Mouse (Mus musculus) myocyte (in vitro differentiated cells): ENCODE data around the gene L2hgdh.

ENCODE experiments used
- CEBPB ChIP-seq: IDR thresholded peaks from 2 replicates; pipeline ENCODE4 v1.6.1; 2011; ENCODE audit warnings: mild to moderate bottlenecking, moderate library complexity; ENCODE audit not compliant: poor library complexity, insufficient read depth, severe bottlenecking
- MAX ChIP-seq: IDR thresholded peaks from one replicate; pipeline ENCODE4 v1.6.1; 2011; ENCODE audit warnings: low read depth, mild to moderate bottlenecking, control low read depth
- MYOD1 ChIP-seq, 3 experiments: IDR thresholded peaks; one replicate each; pipeline ENCODE4 v1.6.1; 2011; ENCODE audit warnings: control low read depth in 2 of 3, low read depth in 2 of 3, mild to moderate bottlenecking in 2 of 3, moderate library complexity in 1 of 3; ENCODE audit not compliant: insufficient read length in 2 of 3, control insufficient read depth in 1 of 3
- MYOG ChIP-seq, 3 experiments: IDR thresholded peaks; one replicate each; pipeline ENCODE4 v1.6.1; 2011; ENCODE audit warnings: control low read depth in 2 of 3, low read depth in 2 of 3, mild to moderate bottlenecking in 2 of 3; ENCODE audit not compliant: insufficient read length in 2 of 3, control insufficient read depth in 1 of 3, insufficient read depth in 1 of 3
- POLR2A ChIP-seq: IDR thresholded peaks from one replicate; pipeline ENCODE4 v1.6.1; 2011; ENCODE audit warnings: low read depth, mild to moderate bottlenecking, control low read depth, moderate library complexity; ENCODE audit not compliant: insufficient read length
- POLR2AphosphoS2 ChIP-seq: IDR thresholded peaks from one replicate; pipeline ENCODE4 v1.6.1; 2011; ENCODE audit warnings: low read depth, control low read depth; ENCODE audit not compliant: insufficient read length
- REST ChIP-seq: IDR thresholded peaks from one replicate; pipeline ENCODE4 v1.6.1; 2011; ENCODE audit warnings: mild to moderate bottlenecking, control low read depth, moderate library complexity; ENCODE audit not compliant: insufficient read depth, insufficient read length
- SRF ChIP-seq: IDR thresholded peaks from one replicate; pipeline ENCODE4 v1.6.1; 2011; ENCODE audit warnings: low read depth; ENCODE audit not compliant: control insufficient read depth, insufficient read length
- TCF12 ChIP-seq: IDR thresholded peaks from one replicate; pipeline ENCODE4 v1.6.1; 2011; ENCODE audit warnings: mild to moderate bottlenecking, control low read depth; ENCODE audit not compliant: poor library complexity, insufficient read depth, severe bottlenecking
- TCF3 ChIP-seq: IDR thresholded peaks from one replicate; pipeline ENCODE4 v1.6.1; 2011; ENCODE audit warnings: low read depth, control low read depth; ENCODE audit not compliant: insufficient read length
- USF1 ChIP-seq: IDR thresholded peaks from one replicate; pipeline ENCODE4 v1.6.1; 2011; ENCODE audit warnings: low read depth, mild to moderate bottlenecking, control low read depth, moderate library complexity

DNA sequence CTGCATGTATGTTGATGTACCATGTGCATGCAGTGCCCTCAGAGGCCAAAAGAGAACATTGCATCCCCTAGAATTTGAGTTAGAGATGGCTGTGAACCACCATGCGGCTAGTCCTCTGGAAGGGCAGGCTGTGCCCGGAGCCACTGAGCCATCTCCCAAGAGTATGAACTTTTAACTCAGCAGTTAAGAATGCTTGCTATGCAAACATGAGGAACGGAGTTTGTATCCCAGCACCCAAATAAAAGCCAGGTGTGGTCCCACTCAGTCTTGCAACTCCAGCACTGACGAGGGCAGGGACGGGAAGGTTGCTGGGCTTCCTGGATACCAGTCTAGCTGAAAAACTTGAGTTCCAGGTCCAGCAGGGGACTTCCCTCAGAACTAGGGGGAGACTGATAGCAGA lies 17.3 kb upstream of the L2hgdh start:
- no peak for TF ChIP-seq POLR2A
- no peak for TF ChIP-seq MAX
- no peak for TF ChIP-seq POLR2AphosphoS2
- no peak for TF ChIP-seq MYOG (IDR thresholded peaks at IDR 0.05; ENCODE audit: control insufficient read depth in 1 of 3, insufficient read depth in 1 of 3, insufficient read length in 2 of 3, low read depth in 2 of 3)
- no peak for TF ChIP-seq REST
- no peak for TF ChIP-seq SRF
- TF ChIP-seq TCF12, result no peak
- TF ChIP-seq TCF3, result no peak
- TF ChIP-seq USF1, result no peak
- no peak for TF ChIP-seq CEBPB
- no peak for TF ChIP-seq MYOD1 (IDR thresholded peaks at IDR 0.05; ENCODE audit: control insufficient read depth in 1 of 3, insufficient read length in 2 of 3, low read depth in 2 of 3)
